Mouse (Mus musculus) retina, postnatal 7 days (tissue): Measurements from ENCODE around the gene Psmb2.

Source experiments
- DNase-seq: peaks from one replicate; pipeline ENCODE4 v3.0.0-alpha.2; 2012; ENCODE audit warnings: low read depth, low spot score

Gene Psmb2

DNA sequence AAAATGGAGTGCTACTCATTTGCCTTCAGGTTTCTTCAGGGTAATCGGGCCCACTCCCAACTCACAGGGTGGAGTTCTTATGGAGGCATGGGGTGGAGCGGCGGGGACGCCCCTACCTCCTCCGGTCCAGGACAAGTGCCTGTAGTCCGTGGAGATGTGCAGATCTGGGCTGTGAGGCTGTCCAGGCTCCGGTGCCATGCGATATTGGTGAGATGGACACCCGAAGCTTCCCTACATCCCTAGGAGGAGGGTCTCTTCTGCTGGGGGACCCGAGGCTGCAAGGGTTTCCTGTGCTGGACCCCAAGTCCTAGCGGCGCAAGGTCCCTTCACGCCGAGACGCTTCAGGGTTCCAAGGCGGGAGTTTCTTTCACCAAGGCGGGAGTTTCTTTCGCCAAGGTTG is 54.7 kb downstream of the Psmb2 start:
- no peak for DNase-seq

- DNase-seq: no peak
These were observed 55.3 kb downstream of the Psmb2 start for GRCm38 (mm10) chr4:126732531-126733380.

DNA sequence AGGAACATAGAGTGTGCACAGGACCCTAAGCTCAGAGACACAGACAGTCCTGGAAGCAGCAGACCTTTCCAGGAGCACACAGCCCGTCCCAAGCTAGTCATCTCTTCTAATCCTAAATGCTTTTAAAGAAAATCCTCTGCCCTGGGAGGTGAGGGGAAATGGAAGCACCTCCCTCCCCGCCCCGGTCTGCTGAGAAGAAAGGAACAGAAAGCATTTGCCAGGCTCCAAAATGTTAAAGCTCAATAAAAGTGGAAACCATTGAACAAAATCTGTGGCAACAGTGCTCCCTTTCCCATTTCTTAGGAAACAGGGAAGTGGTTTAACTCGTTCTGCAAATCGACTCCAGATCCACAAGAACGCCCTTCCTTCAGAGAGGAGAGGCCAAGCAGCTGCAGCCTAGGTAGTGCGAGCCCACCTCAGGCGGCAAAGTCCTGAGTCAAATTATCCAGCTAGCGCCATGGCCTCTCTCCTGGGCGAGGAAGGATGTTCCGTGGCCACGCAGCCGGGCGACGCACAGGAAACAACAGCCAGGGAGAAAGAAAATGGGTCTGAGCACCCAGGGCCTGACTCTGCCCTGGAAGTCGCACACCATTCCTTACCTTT is 56.7 kb downstream of the Psmb2 start:
- DNase-seq: no peak

DNA sequence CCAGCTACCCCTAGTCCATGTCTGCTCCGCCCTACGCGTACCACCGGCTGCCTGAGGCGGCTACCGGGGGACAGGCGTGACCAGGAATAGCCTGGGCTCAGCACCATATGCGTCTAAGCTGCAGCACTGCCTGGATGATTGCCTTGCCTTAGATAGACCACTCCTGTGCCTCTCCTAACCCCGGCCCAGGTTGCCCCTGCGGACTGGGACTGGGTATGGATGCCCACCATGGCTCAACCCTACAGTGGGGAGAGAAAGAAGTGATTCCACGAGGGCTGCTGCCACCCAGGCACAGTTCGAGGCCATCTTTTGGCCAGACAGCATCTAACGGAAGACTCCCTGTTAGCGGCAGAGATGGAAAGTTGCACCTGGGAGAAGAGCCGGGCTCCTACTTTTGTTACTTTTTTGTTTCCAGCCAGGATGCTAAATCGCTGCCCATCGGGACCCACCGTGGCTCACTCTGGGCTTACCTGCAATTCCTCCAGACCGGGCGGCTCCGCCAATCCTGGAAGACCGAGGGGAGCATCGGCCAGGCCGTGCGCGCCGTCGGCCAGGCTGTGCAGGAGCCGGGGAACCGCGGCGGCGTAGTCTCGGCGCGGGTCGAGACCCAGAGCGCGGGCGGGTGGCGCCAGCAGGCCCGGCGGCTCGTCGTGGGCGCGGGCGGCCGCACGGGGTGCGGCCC is 57.4 kb downstream of the Psmb2 start:
- no peak for DNase-seq

- DNase-seq: no peak
These were observed 58.1 kb downstream of the Psmb2 start for GRCm38 (mm10) chr4:126735382-126736000.

GRCm38 (mm10) chr4:126736001-126736414 is 58.6 kb downstream of the Psmb2 start, which contains the start of gene Tfap2e:
Gene Tfap2e (minus strand): TSS chr4:126736240.
- peak; percentile 35 for DNase-seq

- DNase-seq: no peak
These were observed 62.7 kb downstream of the Psmb2 start for GRCm38 (mm10) chr4:126739966-126740676.

DNA sequence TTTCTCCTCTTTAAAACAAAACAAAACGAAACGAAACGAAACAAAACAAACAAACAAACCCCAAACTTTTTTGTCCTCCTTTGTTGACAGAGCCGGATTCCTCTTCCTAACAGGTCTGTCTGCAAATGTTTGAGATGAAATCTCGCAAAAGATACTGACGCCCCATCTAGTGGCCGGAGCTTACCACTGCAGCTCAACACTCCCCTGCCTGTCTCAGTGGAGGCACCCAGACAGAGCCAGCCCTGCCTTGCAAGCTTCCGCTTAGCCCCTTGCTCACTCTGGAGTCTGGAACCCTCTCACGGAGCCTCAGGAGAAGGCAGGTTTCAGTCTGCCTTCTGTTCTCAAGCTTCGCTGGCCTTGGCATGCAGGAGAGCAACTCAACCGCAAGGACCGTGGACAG is 64.0 kb downstream of the Psmb2 start:
- DNase-seq: peak; percentile 76

DNA sequence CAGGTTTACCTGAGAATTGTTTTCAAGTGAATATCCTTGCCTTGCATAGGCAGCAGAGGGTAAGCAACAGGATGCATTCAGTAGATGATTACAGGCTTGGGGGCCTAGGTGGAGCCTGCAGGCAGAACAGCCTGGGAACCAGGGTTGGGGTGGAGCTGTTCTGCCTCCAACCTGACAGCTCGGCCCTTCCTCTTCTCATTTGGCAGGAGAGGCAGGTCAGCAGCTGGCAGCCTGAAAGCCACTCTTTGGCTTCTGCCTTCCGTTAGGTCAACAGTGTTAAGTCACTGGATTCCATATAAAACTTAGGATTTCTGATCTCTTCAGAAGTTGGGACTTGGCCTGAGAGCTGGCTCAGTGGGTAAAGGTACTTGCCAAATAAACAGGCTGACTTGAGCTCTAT is 65.5 kb downstream of the Psmb2 start:
- no peak for DNase-seq

- DNase-seq: no peak
These were observed 66.3 kb downstream of the Psmb2 start for GRCm38 (mm10) chr4:126743713-126744112.

DNA sequence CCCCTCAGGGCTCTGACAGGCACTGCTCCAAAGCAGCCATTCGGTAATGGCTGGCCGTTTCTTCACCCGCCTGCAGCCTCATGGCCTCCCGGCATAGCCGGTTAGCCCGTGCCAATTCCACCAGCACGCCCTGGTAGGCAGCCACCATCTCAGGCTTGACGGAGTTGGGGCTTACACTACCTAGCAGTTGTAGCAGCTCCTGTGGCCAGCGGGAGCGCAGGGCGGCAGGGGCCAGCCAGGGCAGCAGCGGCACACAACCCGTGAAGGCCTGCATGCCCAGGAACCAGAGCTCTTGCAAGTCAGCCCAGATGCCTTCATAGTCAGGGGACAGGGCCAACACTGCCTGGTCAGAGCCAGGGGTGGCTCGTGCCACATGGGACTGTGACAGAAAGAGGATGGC is 67.4 kb downstream of the Psmb2 start:
- DNase-seq: no peak

GRCm38 (mm10) chr4:126745506-126746193 is 68.2 kb downstream of the Psmb2 start:
- DNase-seq: peak; percentile 44

DNA sequence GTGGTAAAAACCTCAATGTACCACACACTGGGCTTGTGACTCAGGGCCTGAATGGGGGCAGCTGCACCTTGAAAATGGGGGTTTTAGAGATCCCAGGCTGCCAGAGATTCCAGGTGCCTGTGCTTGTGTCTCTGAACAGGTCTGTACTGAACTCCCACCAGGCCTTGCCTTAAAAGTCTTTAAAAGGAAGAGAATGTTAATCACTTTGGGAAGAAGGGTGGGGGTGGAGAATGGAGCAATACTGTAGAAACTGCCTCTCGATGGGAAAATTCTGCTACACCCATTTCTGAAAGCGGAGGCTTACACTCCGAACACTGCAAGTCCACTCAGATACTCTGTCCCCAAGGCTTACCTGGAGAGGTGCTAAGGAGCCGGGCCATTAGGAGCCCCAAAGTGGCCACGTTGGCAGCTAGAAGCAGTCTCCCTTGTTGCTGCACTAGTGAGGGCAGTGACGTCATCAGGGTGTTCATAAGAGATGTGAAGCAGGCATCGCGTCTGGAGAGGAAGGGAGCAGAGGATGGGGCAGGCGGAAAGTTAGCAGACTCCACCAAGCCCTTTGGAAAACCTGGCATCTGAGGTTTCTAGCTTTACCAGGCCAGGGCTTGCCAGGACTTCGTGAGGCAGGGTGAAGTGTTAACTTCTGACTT is 68.9 kb downstream of the Psmb2 start:
- DNase-seq: no peak

GRCm38 (mm10) chr4:126748381-126748780 is 71.0 kb downstream of the Psmb2 start:
- DNase-seq: no peak

DNA sequence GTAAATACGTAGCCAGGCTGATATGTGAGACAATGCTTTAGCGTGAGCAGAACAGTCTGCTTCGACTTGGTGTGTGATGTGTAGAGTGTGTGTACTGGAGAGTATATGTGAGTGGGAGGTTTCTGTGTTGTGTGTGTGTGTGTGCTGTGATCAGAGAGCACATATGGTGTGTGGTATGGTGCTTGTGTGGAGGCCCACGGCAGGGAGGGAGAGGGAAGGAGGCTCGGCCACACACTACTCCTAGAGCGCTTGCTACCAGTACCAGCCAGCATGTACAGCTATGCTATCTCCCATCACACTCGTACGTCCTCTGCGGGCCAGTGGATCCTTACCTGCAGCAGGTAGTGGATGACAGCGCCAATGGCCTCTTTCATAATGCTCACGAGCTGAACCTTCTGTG is 72.1 kb downstream of the Psmb2 start:
- DNase-seq: no peak

DNA sequence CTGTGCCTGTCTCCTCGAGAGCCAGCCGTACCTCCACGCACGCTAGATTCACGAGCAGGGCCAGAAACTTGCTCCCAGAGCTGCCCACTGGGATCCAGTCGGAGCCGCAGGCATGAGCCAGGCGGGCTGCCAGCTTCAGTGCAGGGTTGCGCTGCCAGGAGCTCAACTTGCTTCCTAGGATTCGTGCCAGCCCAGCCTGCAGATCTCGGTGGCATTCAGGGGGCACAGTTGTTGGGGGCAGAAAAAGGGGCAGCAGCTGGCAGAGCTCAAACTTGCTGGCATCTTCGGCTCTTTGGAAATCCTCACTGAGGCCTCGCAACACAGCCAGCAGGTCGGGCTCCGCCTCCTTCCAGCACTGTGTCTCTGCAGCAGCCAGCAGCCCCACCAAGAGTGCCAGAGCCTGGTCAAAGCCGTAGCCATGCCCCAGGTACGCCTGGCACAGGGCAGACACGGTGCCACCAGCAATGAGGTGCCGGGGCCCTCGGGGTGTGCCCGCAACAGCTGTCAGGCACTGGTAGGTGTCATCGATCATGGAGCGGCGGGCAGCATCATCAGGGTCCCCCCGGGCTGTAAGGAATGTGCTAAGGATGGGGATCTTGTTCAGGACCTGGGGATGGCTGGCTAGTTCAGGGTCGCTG is 72.7 kb downstream of the Psmb2 start:
- DNase-seq: no peak

GRCm38 (mm10) chr4:126750863-126751555 is 73.6 kb downstream of the Psmb2 start:
- no peak for DNase-seq

- DNase-seq: no peak
These were observed 74.2 kb downstream of the Psmb2 start for GRCm38 (mm10) chr4:126751556-126752023.

- no peak for DNase-seq
These were observed 74.7 kb downstream of the Psmb2 start for GRCm38 (mm10) chr4:126752024-126752607.
